Mouse (Mus musculus) testis, adult 2 months (tissue): Measurements from ENCODE around the gene Tex26. TPM values are rescaled to one million over a fixed set of nuclear protein-coding genes. Genes with fewer than 3 reads are reported as not detected.
A peak's percentile ranks its signal among the peaks of the same experiment; 100 is the strongest.

Experiments used
- H3K27ac ChIP-seq: fragments of 200-500 bp; 2 replicates; pipeline ENCODE4 v1.5.1; 2012; ENCODE audit warnings: low read depth, low read length; ENCODE audit not compliant: control insufficient read depth, insufficient read depth
- H3K27me3 ChIP-seq: fragments of 200-500 bp; 2 replicates; pipeline ENCODE4 v1.6.1; 2012; ENCODE audit warnings: mild to moderate bottlenecking, low read length, moderate library complexity; ENCODE audit not compliant: control insufficient read depth, insufficient read depth
- H3K36me3 ChIP-seq: fragments of 200-500 bp; 2 replicates; pipeline ENCODE4 v1.6.1; 2012; ENCODE audit warnings: mild to moderate bottlenecking, low read length; ENCODE audit not compliant: control insufficient read depth, insufficient read depth
- H3K4me1 ChIP-seq: fragments of 200-500 bp; 2 replicates; pipeline ENCODE4 v1.6.1; 2012; ENCODE audit warnings: low read length; ENCODE audit not compliant: control insufficient read depth, insufficient read depth
- H3K4me3 ChIP-seq: fragments of 200-500 bp; 2 replicates; pipeline ENCODE4 v1.5.1; 2012; ENCODE audit warnings: low read depth, mild to moderate bottlenecking, low read length, moderate library complexity, mixed read lengths; ENCODE audit not compliant: control insufficient read depth
- CTCF ChIP-seq: fragments of 200-500 bp; IDR thresholded peaks from 2 replicates; pipeline ENCODE4 v1.5.1; 2012; ENCODE audit warnings: low read depth, mild to moderate bottlenecking, inconsistent platforms, low read length, moderate library complexity; ENCODE audit not compliant: control insufficient read depth, insufficient read depth, insufficient replicate concordance
- POLR2A ChIP-seq: fragments of 200-500 bp; IDR thresholded peaks from 2 replicates; pipeline ENCODE4 v1.6.1; 2012; ENCODE audit warnings: low read depth, mild to moderate bottlenecking, inconsistent platforms, low read length, moderate library complexity; ENCODE audit not compliant: control insufficient read depth
- polyA plus RNA-seq: library from polyadenylated mRNA; depleted of rRNA; stranded (reverse); fragments of >200 nt; gene quantifications from 2 replicates; pipeline ENCODE4 v1.2.3, GENCODE M21; 2012; rRNA removed

The Tex26 gene
- 30.1 and 35.9 TPM in 2 replicates for polyA plus RNA-seq

DNA sequence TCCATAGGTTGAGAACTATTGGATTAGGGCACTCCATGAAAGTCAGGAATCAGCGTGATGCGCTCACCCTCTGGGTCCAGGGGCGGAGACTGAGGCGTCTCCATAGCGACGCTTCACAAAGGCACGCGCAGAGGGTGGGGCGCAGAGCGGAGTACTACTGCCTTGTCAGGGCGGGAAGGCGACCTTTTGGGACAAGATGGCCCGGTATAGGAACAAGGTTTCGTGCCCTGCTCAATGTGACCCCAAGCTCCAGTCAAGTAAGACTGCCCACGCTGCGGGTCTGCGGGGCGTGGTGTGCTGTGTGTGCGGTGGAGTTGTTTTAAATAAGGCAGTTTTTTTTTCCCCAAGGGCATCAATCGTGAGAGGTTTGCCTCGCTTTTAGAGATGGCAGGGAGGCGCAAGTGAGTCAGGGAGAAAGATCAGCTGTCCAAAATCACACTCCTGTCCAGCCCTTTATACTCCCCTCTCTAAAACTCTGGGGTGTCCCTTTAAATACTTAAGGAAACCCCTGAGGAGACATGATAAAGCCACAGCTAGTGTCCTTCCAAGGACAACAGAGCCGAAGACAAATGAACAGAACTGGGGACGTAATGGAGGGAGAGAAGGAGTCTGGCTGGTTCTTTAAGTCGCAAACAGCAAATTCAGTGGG, at the start of gene Tex26:
Gene Tex26, plus strand, starts transcription at position 130 of the 649 bp plus-strand sequence.
- Histone ChIP-seq H3K4me3 (peak within 1 kb of the TSS; percentile 87), H3K4me1 (no peaks in the 10 kb centered on the region; the same call in 1 of the 2 replicates), H3K36me3 (no peaks in the 10 kb centered on the region), H3K27me3 (peaks cover 3% of the 10 kb centered on the region; the same call in 1 of the 2 replicates), H3K27ac (peak within 1 kb of the TSS; percentile 19; the same call in 1 of the 2 replicates)
- TF ChIP-seq CTCF (no peak), POLR2A (peak; percentile 71; the same call in 1 of the 2 replicates)

DNA sequence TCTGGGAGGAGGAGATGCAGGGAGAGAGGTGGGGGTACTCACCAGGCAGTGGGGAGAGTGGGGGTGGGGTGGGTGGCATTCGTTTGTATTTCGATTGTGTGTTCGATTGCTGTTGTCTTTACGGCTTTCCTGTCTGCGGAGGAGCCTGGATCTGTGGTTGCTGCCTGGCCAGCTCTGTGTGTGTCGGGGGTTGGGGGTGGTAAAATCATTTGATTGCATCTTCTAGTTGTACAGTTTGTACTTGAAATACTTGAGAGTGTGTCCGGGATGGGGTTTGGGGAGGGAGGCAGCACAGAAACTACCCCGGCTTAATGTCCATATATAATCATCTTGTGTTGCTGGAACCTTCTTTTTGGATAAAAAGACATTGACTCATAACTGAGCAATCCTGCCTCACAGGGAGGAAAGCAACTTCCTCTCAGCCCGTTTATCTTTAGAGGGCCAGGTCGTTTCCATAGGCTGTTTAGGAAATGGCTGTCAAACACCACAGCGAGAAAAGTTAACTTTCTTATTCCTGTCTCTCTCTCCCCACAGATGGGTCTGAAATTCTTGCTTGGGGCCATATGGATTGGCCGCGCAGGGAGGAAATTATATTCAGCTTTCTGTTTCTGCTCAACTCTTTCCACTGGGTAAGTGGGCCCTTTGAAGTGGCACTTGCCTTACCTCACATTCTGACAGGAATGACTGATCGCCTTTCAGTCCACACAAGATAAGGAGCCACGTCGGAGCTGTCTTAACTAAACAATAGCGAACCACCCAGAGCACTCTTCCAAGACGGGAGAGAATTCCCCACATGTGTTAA, 47.7 kb upstream of the Tex26 start:
- TF ChIP-seq POLR2A (no peak), CTCF (no peak)
- Histone ChIP-seq H3K27me3 (no peaks in the 10 kb centered on the region), H3K27ac (0 out of 2 replicates have a peak overlapping the region, but pooled peaks have one; percentile 19), H3K4me1 (no peaks in the 10 kb centered on the region), H3K36me3 (no peaks in the 10 kb centered on the region), H3K4me3 (no peak overlapping the region)

GRCm38 (mm10) chr5:149392420-149392988, 47.0 kb upstream of the Tex26 start:
- Histone ChIP-seq H3K27ac (no peak overlapping the region), H3K27me3 (no peaks in the 10 kb centered on the region), H3K4me1 (no peaks in the 10 kb centered on the region), H3K4me3 (no peak overlapping the region), H3K36me3 (no peaks in the 10 kb centered on the region)
- TF ChIP-seq CTCF (peak; percentile 59; the same call in 1 of the 2 replicates), POLR2A (no peak)

- Histone ChIP-seq H3K4me3 (peak overlapping the region; percentile 15; the same call in 1 of the 2 replicates), H3K27ac (no peak overlapping the region), H3K36me3 (no peaks in the 10 kb centered on the region), H3K27me3 (no peaks in the 10 kb centered on the region), H3K4me1 (peaks cover 2% of the 10 kb centered on the region)
- no peak for TF ChIP-seq POLR2A
- TF ChIP-seq CTCF: no peak
Measured at GRCm38 (mm10) chr5:149401446-149401975, 37.9 kb upstream of the Tex26 start.

- no peaks in the 10 kb centered on the region for H3K27me3 ChIP-seq
- peaks cover 2% of the 10 kb centered on the region for H3K4me1 ChIP-seq
- no peak overlapping the region for H3K27ac ChIP-seq
- no peaks in the 10 kb centered on the region for H3K36me3 ChIP-seq
- H3K4me3 ChIP-seq: no peak overlapping the region; the same call in 1 of the 2 replicates
- no peak for TF ChIP-seq POLR2A
- no peak for TF ChIP-seq CTCF
Measured at GRCm38 (mm10) chr5:149402029-149402428, 37.4 kb upstream of the Tex26 start.

- TF ChIP-seq CTCF: no peak
- TF ChIP-seq POLR2A: no peak
- no peaks in the 10 kb centered on the region for H3K36me3 ChIP-seq
- no peak overlapping the region for H3K27ac ChIP-seq
- peaks cover 2% of the 10 kb centered on the region for H3K4me1 ChIP-seq
- no peak overlapping the region for H3K4me3 ChIP-seq
- H3K27me3 ChIP-seq: no peaks in the 10 kb centered on the region
Measured at GRCm38 (mm10) chr5:149403386-149403785, 36.1 kb upstream of the Tex26 start.
